Mouse (Mus musculus) bone marrow macrophage, adult 2 months (primary cell): ENCODE results near the gene Tbx1. TPM values are rescaled to one million over a fixed set of nuclear protein-coding genes. Genes with fewer than 3 reads are reported as not detected.
"Not testable (repeated sequence)": the region's sequence is repeated elsewhere in the genome, so short reads cannot be mapped to it uniquely, and the experiment has no call there.

Source experiments
- H3K27ac ChIP-seq: 2 replicates; pipeline ENCODE4 v1.5.1; 2012; ENCODE audit warnings: low read depth, low read length; ENCODE audit not compliant: insufficient read depth
- H3K4me1 ChIP-seq: 2 replicates; pipeline ENCODE4 v1.6.1; 2012; ENCODE audit warnings: low read length; ENCODE audit not compliant: control insufficient read depth, insufficient read depth
- H3K4me3 ChIP-seq: 2 replicates; pipeline ENCODE4 v1.5.1; 2012; ENCODE audit warnings: mild to moderate bottlenecking, low read length, moderate library complexity; ENCODE audit not compliant: insufficient read depth
- CTCF ChIP-seq: IDR thresholded peaks from 2 replicates; pipeline ENCODE4 v1.5.1; 2012; ENCODE audit warnings: low read depth, mild to moderate bottlenecking, low read length, moderate library complexity
- POLR2A ChIP-seq: IDR thresholded peaks from 2 replicates; pipeline ENCODE4 v1.6.1; 2012; ENCODE audit warnings: mild to moderate bottlenecking, low read depth, low read length, borderline replicate concordance
- polyA plus RNA-seq: library from polyadenylated mRNA; stranded (reverse); fragments of >200 nt; gene quantifications from 2 replicates; pipeline ENCODE4 v1.2.4, GENCODE M21; 2012; ENCODE audit not compliant: missing spikeins, insufficient read depth, insufficient read length

The Tbx1 gene
- polyA plus RNA-seq, 1 experiment, result not detected

GRCm38 (mm10) chr16:18554721-18555120 lies 35.8 kb downstream of the Tbx1 start:
- no peak overlapping the region for H3K27ac ChIP-seq
- H3K4me1 ChIP-seq, result no peaks in the 10 kb centered on the region
- H3K4me3 ChIP-seq, result no peak overlapping the region
- no peak for TF ChIP-seq CTCF
- no peak for TF ChIP-seq POLR2A

GRCm38 (mm10) chr16:18552106-18552710 lies 38.3 kb downstream of the Tbx1 start:
- H3K27ac ChIP-seq, result no peak overlapping the region
- no peak for TF ChIP-seq POLR2A
- no peak for TF ChIP-seq CTCF
- no peaks in the 10 kb centered on the region for H3K4me1 ChIP-seq
- no peak overlapping the region for H3K4me3 ChIP-seq

- H3K4me3 ChIP-seq, result no peak overlapping the region
- H3K4me1 ChIP-seq, result no peaks in the 10 kb centered on the region
- TF ChIP-seq CTCF, result no peak
- TF ChIP-seq POLR2A, result no peak
- H3K27ac ChIP-seq, result no peak overlapping the region
Observed at GRCm38 (mm10) chr16:18551604-18552003, 38.9 kb downstream of the Tbx1 start.

GRCm38 (mm10) chr16:18547891-18548290 lies 42.6 kb downstream of the Tbx1 start:
- Histone ChIP-seq H3K4me3 (no peak overlapping the region), H3K4me1 (no peaks in the 10 kb centered on the region), H3K27ac (no peak overlapping the region)
- no peak for TF ChIP-seq CTCF
- TF ChIP-seq POLR2A, result no peak

GRCm38 (mm10) chr16:18543151-18543829 lies 47.2 kb downstream of the Tbx1 start:
- H3K4me3 ChIP-seq, result no peak overlapping the region
- H3K27ac ChIP-seq, result no peak overlapping the region
- TF ChIP-seq CTCF, result no peak
- no peak for TF ChIP-seq POLR2A
- no peaks in the 10 kb centered on the region for H3K4me1 ChIP-seq

- Histone ChIP-seq H3K27ac (no peak overlapping the region), H3K4me1 (no peaks in the 10 kb centered on the region), H3K4me3 (no peak overlapping the region)
- TF ChIP-seq POLR2A (no peak), CTCF (no peak)
Observed at GRCm38 (mm10) chr16:18539281-18539680, 51.2 kb downstream of the Tbx1 start.

GRCm38 (mm10) chr16:18537407-18537990 lies 53.0 kb downstream of the Tbx1 start:
- no peak for TF ChIP-seq CTCF
- TF ChIP-seq POLR2A, result no peak
- no peak overlapping the region for H3K27ac ChIP-seq
- H3K4me3 ChIP-seq, result no peak overlapping the region
- no peaks in the 10 kb centered on the region for H3K4me1 ChIP-seq

GRCm38 (mm10) chr16:18533061-18533460 lies 57.4 kb downstream of the Tbx1 start:
- not testable (repeated sequence) for H3K27ac ChIP-seq, H3K4me1 ChIP-seq, H3K4me3 ChIP-seq

Other genes with a start within 250 kb of the Tbx1 start
- 26.3 and 33.0 TPM in 2 replicates for gene Tango2, start 242.6 kb downstream of the Tbx1 start, polyA plus RNA-seq
- gene Arvcf, start 242.5 kb downstream of the Tbx1 start, polyA plus RNA-seq, result 1.8 and 3.5 TPM in 2 replicates
- 23.4 and 26.3 TPM in 2 replicates for gene Txnrd2, start 164.3 kb downstream of the Tbx1 start, polyA plus RNA-seq
- gene Comt, start 163.8 kb downstream of the Tbx1 start, polyA plus RNA-seq, result 93.3 and 99.6 TPM in 2 replicates
- gene Gnb1l, start 92.0 kb downstream of the Tbx1 start, polyA plus RNA-seq, result 1.1 and 1.8 TPM in 2 replicates
- gene Rtl10, start 91.8 kb downstream of the Tbx1 start, polyA plus RNA-seq, result 0.94 and 1.9 TPM in 2 replicates
- gene Gp1bb, start 31.7 kb upstream of the Tbx1 start, polyA plus RNA-seq, result not detected in 2 replicates
- gene Gm49601, start 35.8 kb upstream of the Tbx1 start, polyA plus RNA-seq, result not detected in 2 replicates
- gene Sept5, start 39.3 kb upstream of the Tbx1 start, polyA plus RNA-seq, result 0.60 and 0.83 TPM in 2 replicates
- not detected in 2 replicates for gene Cldn5, start 186.2 kb upstream of the Tbx1 start, polyA plus RNA-seq
- 46.6 and 61.5 TPM in 2 replicates for gene Ufd1, start 221.1 kb upstream of the Tbx1 start, polyA plus RNA-seq
- 7.7 and 9.7 TPM in 2 replicates for gene Cdc45, start 221.3 kb upstream of the Tbx1 start, polyA plus RNA-seq
- 15.1 and 15.5 TPM in 2 replicates for gene 2510002D24Rik, start 245.9 kb upstream of the Tbx1 start, polyA plus RNA-seq
- not detected in 2 replicates for gene Gm28539, start 245.9 kb upstream of the Tbx1 start, polyA plus RNA-seq